Mouse (Mus musculus) left cerebral cortex, adult 9 months (tissue): ENCODE measurements around the gene Samd1.
"Not testable (repeated sequence)": the region's sequence is repeated elsewhere in the genome, so short reads cannot be mapped to it uniquely, and the experiment has no call there.

Experiments used
- DNase-seq, 2 experiments: peaks; one replicate each; pipeline ENCODE4 v3.0.0; 2022; ENCODE audit warnings: low spot score in 2 of 2

The Samd1 gene

DNA sequence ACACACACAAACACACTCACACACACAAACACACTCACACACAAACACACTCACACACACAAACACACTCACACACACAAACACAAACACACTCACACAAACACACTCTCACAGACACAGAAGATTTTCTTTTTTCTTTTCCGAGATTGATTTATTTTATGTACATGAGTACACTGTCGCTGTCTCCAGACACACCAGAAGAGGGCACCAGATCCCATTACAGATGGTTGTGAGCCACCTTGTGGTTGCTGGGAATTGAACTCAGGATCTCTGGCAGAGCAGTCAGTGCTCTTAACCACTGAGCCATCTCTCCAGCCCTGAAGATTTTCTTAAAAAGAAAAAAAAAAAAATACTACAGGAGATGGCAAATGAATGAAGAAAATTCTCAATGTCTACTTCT, 14.2 kb upstream of the Samd1 start:
- DNase-seq = not testable (repeated sequence)

DNA sequence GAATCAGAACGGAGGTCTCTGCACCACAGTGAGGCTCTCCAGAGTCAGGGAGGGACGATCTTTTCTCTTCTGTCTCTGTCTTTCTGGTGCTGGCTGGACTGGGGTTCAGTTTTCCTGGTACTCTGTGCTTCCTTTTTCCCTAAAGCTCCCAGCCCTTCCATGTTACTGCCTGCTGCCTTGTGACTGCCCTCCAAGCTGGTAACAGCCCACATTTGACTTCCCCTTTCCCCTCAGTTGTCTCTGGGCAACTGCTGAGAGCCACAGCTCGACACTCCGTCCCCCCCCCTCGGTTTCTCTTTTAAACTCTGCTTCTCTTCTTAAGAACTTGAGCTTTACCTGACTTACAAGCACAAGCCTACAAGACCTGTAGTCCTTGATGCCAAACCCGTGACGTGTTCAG, 8.2 kb upstream of the Samd1 start:
- DNase-seq = no peak

GRCm38 (mm10) chr8:83990170-83990569, 7.3 kb upstream of the Samd1 start:
- no peak for DNase-seq

GRCm38 (mm10) chr8:83992488-83992887, 5.0 kb upstream of the Samd1 start:
- DNase-seq = no peak

DNA sequence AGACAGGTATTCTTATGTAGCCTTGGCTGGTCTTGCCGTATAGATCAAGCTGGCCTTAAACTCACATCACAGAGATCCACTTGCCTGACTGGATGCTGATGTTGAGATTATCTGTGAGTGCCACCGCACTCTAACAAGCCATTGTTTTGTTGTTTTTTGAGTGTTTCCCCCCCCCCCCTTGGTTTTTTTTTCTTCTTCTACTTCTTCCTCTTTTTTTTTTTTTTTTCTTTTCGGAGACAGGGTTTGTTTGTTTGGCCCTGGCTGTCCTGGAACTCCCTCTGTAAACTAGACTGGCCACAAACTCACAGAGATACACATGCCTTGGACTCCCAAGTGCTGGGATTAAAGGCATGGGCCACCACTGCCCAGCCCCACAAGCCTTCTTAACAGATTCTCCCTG, 3.4 kb upstream of the Samd1 start:
- DNase-seq = no peak

DNA sequence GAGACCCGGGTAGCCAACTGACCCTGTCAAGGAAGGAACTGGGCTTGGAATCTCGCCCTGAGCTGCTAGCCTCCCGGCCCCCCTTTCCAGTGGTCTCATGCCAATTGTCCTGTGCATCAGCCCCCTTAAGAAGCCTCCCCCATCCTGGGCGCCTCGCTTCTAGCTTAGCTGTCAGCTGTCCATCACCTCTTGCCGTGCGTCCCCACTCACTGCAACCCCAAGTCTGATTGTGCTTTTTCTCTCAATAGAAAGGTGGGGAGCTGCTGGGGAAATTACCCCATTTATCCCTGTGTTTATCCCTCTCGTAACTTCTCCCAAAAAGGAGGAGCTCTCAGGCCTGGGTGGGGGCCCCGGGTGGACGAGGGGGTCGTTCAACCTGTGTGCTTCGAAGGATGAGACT, 1.5 kb upstream of the Samd1 start:
- no peak for DNase-seq

- peak in 1 of 2 experiments; percentile 71 for DNase-seq
These were observed 636 bp upstream of the Samd1 start for GRCm38 (mm10) chr8:83996567-83997505.

DNA sequence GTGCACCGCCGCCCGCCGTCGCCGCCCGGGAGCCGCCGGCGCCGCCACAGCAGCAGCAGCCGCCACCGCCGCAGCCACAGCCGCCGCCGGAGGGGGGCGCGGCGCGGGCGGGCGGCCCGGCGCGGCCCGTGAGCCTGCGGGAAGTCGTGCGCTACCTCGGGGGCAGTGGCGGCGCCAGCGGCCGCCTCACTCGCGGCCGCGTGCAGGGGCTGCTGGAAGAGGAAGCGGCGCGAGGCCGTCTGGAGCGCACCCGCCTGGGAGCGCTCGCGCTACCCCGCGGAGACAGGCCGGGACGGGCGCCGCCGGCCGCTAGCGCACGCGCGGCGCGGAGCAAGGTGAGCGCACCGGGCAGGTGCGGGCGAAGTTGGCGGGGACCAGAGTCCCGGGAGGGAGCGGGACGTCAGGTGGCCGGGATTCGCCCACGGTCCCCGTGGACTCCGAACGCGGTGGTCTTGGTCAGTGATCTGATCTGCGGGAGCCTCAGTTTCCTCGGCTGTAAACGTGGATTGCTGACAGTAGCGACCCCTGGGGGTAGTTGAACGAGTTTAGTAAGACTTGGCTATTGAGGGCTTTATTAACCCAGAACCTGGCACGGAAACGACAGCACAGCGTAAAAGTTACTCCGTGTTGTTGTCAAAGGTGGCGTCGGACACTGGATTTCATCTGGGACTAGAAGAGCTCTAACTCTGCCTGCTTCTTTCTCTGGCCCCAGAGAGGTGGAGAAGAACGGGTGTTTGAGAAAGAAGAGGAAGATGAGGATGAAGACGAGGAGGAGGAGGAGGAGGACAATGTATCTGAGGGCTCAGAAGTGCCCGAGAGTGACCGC, 972 bp downstream of the Samd1 start:
- DNase-seq = no peak

- DNase-seq = no peak
These were observed 1.7 kb downstream of the Samd1 start for GRCm38 (mm10) chr8:83999057-83999705.

GRCm38 (mm10) chr8:83999825-84000224, 2.4 kb downstream of the Samd1 start:
- DNase-seq = no peak

DNA sequence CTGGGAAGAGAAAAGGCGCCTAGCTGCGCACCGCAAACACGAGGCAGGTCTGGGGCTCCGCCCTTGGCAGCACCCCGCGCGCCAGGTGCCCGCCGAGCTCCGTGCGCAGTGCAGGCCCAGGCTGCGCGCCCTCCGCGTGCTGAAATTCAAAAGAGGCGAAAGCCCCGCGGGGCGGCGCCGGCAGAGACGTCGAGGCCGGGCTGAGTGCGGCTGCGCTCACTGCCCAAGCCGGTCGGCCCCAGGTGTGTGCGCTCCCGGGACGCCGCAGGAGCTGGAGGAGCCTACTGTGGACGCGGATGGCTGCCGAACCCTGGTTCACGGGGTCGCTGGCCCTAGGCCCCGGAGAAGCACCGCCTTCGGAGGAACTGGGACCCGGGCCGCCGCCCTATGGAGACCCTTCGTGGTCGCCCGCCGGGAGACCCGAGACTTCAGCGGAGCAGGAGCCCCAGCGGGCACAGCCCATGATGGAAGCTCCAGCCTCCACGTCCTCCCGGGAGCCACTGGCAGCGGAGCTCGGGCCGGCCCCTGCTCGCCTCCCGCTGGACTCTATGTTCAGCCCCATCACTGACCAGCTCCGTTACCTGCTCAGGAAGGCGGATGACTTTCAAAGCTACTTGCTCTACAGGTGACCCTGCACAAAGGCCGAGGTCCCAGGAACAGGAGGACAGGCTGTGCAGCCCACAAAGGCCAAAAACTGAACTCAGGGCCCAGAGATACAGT, 4.0 kb downstream of the Samd1 start, which contains the start of gene 1700067K01Rik:
Gene 1700067K01Rik, plus strand, starts transcription at position 222 of the 720 bp plus-strand sequence.
- no peak for DNase-seq

DNA sequence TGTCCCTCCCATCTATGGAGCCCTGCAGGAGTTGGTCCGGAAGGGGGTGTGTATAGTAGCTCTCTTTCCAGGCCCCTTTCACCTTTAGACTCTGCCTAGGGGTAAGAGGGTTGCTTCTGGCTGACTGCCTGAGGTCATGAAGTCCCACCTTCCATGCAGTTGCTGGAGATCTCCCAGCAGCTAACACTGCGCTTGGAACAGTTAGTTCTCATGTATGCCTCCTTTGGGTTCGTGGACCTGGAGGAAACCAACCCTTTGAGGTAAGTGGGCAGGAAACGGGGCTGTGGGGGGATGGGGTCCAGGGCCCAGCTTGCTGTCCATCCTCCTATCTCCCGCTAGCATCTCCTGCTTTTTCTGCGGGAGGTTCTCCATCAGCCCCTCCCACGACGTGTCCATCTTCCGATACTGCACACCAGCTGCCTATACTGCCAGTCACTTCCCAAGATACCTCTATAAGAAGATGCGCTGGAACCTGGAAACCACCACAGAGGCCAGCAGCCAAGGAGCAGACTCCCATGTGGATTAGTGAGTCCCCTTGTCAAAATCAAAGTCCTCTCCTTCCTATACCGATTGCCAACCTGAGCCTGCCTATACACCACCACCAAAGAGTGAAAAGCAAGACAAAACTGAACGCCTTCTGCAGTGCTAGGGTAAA, 5.6 kb downstream of the Samd1 start:
- no peak for DNase-seq

DNA sequence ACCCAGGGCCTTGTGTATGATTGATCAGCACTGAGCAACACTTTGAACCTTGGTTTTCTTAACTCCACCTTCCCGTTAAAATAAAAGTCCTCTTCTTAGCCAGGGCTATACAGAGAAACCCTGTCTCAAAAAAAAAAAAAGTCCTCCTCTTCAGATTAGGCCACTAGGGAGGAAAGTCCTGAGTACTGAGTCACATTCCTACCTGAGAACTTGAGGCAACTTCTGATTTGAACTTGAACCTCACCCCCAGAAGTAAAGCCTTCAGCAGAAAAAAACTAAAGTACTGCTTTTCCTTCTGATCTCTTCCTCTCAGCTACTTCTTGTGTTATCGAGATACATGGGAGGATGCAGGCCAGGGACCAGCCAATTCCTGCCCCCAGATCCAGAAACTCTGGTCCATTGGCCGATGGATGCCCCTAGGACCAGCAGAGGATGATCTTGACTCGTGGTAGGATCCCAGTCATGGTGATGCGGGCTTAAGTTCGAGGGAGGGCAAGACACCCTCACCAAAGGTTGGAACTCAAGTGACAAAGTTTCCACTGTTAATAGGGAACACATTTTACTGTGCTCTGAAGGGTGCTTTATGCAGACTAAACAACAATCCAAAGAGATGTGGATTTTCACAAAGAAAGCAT, 6.3 kb downstream of the Samd1 start:
- no peak for DNase-seq

- peak; percentile 84 to 93 for DNase-seq
These were observed 7.2 kb downstream of the Samd1 start for GRCm38 (mm10) chr8:84004533-84005201.

DNA sequence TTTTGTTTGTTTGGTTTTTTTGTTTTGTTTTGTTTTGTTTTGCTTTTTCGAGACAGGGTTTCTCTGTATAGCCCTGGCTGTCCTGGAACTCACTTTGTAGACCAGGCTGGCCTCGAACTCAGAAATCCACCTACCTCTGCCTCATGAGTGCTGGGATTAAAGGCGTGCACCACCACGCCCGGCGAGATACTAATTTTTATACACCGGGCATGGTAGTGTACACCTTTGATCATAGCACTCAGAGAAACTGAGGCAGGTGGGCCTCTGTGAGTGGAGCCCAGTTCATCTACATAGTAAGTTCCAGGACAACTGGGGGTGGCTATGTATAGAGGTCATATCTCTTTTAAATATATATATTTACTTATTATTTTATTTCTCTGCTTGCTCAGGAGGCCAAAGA, 8.0 kb downstream of the Samd1 start:
- DNase-seq = not testable (repeated sequence)

DNA sequence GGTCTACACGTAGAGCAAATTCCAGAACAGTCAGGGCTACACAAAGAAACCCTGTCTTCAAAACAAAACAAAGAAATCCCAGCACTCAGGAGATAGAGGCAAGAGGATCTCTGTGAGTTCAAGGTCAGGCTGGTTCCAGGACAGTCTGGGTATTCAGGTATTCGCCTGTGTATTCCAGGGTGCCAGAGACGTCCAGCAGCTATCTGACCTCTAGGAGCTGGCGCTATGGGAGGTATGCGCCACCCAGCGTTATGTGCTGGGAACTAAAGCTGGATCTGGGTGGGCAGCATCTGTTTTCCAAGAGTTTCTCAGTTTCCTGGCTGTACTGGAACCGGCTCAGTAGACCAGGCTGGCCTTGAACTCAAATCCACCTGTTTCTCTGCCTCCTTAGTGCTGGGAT, 10.9 kb downstream of the Samd1 start:
- no peak for DNase-seq

DNA sequence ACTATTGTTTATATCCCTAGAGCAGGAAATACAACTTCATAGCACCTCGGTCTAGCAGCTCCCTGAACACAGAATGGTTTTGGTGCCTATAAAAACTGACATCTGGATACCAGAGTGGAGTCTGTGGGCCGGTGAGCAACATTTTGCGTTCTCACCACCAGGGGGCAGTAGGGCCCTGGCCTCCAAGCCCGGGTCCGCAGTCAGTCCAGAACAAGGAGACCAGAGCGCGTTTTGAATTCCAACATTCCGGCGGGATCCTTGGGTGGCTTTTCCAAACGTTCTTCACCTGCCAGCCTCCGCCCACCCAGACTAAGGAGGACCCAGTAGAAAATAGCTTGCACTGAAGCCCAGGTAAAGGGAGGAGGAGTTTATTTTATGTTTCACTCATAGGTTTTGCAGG, 12.4 kb downstream of the Samd1 start:
- peak in 1 of 2 experiments; percentile 89 for DNase-seq

DNA sequence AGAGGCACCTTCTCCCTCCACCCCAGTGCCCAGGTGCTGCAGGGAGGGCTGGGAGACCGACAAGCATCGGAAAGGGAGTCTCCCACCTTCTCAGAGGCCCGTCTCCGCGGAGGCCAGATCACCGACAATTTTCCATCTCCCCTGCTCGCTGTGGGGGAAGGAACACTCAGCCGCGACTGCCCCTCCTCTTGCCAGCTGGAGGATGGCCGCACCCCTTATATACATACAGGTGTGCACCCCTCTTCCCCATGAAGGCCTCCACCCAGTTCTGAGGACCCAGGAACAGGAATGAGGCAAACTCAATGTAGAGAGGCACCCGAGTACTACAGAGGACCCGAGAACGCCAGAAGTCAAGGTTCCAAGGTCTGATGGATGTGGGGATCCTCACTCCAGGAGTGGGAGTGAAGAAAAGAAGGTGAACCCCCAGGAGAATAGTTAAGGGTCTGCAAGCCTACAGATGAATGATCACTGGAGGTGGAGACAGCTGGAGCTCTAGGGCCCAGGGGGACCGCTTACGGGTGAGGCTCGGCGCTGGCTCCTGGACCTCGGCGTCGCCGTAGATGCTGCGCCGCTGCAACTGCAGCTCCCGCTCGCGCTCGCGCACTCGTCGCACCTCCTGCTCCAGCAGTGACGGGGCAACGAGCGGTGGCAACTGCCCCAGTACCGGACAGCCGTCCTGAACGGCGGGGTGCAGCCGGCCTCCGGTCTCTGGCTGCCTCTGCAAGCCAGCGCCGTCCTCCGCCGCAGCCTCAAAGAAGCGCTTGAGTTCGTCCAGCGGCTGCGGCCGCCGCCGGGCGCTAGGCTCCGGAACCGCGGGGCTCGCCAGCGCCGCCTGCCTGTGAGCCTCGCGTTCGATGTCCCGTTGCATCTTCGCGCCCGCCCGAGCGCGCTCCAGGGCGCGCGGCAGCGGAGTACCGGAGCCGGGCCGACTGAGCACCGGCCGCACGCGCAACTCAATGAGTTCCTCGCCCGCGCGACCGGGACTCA, 13.4 kb downstream of the Samd1 start:
- peak in 1 of 2 experiments; percentile 59 for DNase-seq
